Mouse (Mus musculus): ENCODE data around the gene Bcr. TPM values are rescaled to one million over a fixed set of nuclear protein-coding genes. Genes with fewer than 3 reads are reported as not detected.
"Not testable (repeated sequence)": the region's sequence is repeated elsewhere in the genome, so short reads cannot be mapped to it uniquely, and the experiment has no call there.

Bcr gene
- polyA plus RNA-seq, 1 experiment from 2014 or later = 7.3 TPM

DNA sequence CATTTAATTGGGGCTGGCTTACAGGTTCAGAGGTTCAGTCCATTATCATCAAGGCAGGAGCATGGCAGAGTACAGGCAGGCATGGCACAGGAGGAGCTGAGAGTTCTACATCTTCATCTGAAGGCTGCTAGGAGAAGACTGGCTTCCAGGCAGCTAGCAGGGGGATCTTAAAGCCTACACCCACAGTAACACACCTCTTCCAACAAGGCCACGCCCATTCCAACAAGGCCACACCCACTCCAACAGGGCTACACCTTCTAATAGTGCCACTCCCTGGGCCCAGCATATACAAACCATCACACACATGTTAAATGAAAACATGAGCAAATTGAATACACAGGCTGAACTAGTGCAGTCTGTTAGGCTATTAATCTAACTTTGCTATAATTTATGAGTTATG lies 18.3 kb upstream of the Bcr start:
- H3K4me3 ChIP-seq; H3K9me3 ChIP-seq; DNase-seq (ENCODE audit: extremely low spot score, low spot score); H3K27ac ChIP-seq; H3K27me3 ChIP-seq (ENCODE audit: poor library complexity, severe bottlenecking): not testable (repeated sequence)
- Histone ChIP-seq H3K36me3 (replicated peaks) (peaks cover 31% of the 10 kb centered on the region), H3K4me1 (peaks cover 19% of the 10 kb centered on the region)
- 4% methylated on average over 1 of the region's 1 CpGs for WGBS

DNA sequence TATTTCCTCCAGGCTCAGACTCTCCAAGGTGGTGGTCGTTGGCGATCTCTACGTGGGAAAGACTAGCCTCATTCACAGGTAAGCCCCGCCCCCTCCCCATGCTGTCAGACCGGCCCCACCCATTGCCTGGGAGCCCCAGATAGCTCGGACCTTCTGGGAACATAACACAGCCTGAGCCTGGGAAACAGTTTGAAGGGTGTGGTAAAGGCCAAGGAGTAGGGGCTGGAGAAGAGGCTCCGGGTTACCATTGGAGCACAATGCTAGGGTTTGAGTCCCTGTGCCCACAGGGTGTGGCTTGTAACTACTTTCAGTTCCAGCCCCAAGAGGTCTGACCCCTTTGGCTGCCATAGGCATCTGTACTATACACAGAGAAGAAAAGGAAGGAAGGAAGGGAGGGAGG lies 15.9 kb upstream of the Bcr start:
- Histone ChIP-seq H3K27ac (no peak overlapping the region), H3K4me1 (peaks cover 4% of the 10 kb centered on the region), H3K27me3 (ENCODE audit: poor library complexity, severe bottlenecking) (no peaks in the 10 kb centered on the region), H3K36me3 (replicated peaks) (peaks cover 47% of the 10 kb centered on the region), H3K9me3 (no peaks in the 10 kb centered on the region), H3K4me3 (no peak overlapping the region)
- 44% methylated on average over 7 of the region's 7 CpGs for WGBS
- DNase-seq (ENCODE audit: extremely low spot score, low spot score) = no peak

DNA sequence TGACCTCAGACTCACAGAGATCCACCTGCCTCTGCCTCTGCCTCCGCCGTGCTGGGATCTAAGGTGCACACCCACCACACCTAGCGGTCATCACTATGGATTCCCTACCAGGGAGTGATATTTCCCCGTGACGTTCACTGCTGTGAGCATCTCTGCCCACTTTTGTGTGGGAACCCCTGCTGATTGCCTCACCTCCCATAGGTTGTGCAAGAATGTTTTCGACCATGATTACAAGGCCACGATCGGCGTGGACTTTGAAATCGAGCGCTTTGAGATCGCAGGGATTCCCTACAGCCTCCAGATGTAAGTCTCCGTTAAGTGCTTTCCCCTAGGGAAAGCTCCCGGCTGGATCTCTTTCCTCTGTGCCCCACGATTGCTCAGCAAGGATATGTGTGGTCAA lies 14.6 kb upstream of the Bcr start:
- no peaks in the 10 kb centered on the region for H3K9me3 ChIP-seq
- no peak for DNase-seq (ENCODE audit: extremely low spot score, low spot score)
- no peak overlapping the region for H3K27ac ChIP-seq
- H3K36me3 ChIP-seq (replicated peaks) = peaks cover 47% of the 10 kb centered on the region
- 97% methylated on average over 15 of the region's 15 CpGs for WGBS
- no peaks in the 10 kb centered on the region for H3K27me3 ChIP-seq (ENCODE audit: poor library complexity, severe bottlenecking)
- H3K4me3 ChIP-seq = no peak overlapping the region
- H3K4me1 ChIP-seq = peaks cover 4% of the 10 kb centered on the region

DNA sequence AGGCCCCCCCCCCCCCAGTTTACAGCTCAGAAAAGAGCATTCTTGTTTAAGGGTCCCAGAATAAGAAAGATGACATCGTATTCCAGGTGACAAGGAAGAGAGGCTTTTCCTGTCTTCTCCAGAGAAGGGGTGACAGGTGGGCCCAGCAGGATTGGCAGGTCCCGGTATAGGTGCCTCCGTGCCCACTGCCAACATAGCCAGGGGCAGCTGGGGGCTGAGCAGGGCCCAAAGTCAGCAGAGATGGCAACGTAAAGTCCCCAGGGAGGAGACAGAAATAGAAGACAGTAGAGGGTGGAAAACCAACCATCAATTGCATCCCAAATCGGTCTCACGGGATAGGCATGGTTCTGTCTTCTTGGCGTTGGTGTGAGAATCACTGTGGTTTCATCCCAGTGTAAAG lies 11.7 kb upstream of the Bcr start:
- WGBS = 93% methylated on average over 7 of the region's 7 CpGs
- no peaks in the 10 kb centered on the region for H3K9me3 ChIP-seq
- no peaks in the 10 kb centered on the region for H3K27me3 ChIP-seq (ENCODE audit: poor library complexity, severe bottlenecking)
- no peak overlapping the region for H3K27ac ChIP-seq
- no peak for DNase-seq (ENCODE audit: extremely low spot score, low spot score)
- no peak overlapping the region for H3K4me3 ChIP-seq
- peaks cover 37% of the 10 kb centered on the region for H3K36me3 ChIP-seq (replicated peaks)
- H3K4me1 ChIP-seq = peaks cover 4% of the 10 kb centered on the region

DNA sequence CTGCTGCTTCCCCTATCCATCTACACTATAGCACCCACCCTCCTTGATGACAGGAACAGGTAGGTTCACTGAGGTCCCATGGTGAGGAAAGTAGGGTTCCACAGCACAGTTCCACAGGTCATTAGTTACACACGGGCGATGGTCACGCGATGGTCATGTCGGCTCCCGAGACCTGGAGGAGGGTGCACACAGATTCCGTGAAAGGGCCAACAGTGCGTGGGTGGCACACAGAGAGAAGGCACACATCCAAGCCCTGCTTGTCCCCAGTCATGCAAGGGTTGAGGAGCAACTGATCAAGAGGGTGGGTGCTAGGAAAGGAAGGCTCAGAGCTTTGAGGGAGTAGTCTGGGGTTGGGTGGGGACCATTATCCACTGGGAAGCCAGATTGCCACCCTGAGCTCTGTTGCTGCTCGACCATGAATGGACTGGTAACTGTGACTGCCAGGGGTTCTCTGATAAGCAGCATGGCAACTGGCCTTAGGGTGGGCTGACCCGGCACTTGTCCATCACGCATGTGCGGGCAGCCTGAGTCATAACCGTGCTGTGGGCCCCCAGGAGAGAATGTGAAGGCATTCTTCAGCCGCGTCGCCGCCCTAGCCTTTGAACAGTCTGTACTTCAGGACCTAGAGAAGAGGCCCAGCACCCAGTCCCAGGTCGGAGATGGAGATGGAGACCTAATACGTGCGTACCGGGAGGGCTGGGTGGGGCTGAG lies 8.9 kb upstream of the Bcr start:
- H3K9me3 ChIP-seq = no peaks in the 10 kb centered on the region
- DNase-seq (ENCODE audit: extremely low spot score, low spot score) = no peak
- H3K27me3 ChIP-seq (ENCODE audit: poor library complexity, severe bottlenecking) = no peaks in the 10 kb centered on the region
- 97% methylated on average over 21 of the region's 21 CpGs for WGBS
- H3K36me3 ChIP-seq (replicated peaks) = peaks cover 20% of the 10 kb centered on the region
- no peak overlapping the region for H3K27ac ChIP-seq
- no peak overlapping the region for H3K4me3 ChIP-seq
- peaks cover 9% of the 10 kb centered on the region for H3K4me1 ChIP-seq

DNA sequence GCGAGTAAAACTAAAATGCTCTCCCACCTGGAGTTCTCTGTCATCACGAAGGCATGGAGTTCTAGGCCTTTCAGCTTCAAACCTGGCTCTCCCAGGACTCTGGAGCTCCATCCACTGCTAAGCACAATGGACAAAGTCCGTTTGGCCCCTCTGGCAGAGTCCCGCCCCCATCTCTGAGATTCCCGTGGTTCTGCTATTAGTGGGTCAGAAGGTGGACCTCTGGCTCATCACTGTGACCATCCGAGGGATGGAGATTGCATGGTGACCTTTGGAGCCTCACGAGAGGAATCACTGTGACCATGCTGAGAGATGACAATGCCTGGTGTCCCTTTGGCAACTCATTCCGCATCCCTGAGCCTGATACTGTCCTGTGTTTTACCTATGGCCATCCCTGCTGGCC lies 7.5 kb upstream of the Bcr start:
- WGBS = 82% methylated on average over 8 of the region's 8 CpGs
- Histone ChIP-seq H3K4me1 (peaks cover 10% of the 10 kb centered on the region), H3K27ac (no peak overlapping the region), H3K27me3 (ENCODE audit: poor library complexity, severe bottlenecking) (no peaks in the 10 kb centered on the region), H3K36me3 (replicated peaks) (peaks cover 11% of the 10 kb centered on the region), H3K9me3 (no peaks in the 10 kb centered on the region), H3K4me3 (no peak overlapping the region)
- DNase-seq (ENCODE audit: extremely low spot score, low spot score) = no peak

DNA sequence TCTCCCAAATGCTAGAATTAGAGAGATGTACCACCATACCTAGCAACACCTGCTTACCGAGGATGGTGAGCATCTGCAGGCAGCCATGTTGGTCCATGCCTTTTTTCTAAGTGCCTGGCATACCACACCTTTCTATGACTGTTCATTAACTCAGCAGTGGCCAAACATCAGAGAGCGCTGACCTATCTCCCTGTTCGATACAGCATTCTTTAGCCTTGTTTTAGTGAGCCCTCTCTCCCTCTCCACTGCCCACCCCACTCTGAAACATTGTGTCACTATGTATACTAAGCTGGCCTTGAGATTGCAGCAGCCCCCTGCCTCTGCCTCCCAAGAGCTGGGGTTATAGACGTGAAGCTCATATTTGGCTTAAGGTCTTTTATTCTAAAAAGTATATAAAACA lies 6.7 kb upstream of the Bcr start:
- Histone ChIP-seq H3K9me3 (no peaks in the 10 kb centered on the region), H3K4me1 (peaks cover 18% of the 10 kb centered on the region), H3K36me3 (replicated peaks) (peaks cover 6% of the 10 kb centered on the region), H3K4me3 (no peak overlapping the region), H3K27ac (no peak overlapping the region), H3K27me3 (ENCODE audit: poor library complexity, severe bottlenecking) (no peaks in the 10 kb centered on the region)
- no peak for DNase-seq (ENCODE audit: extremely low spot score, low spot score)
- WGBS = 90% methylated on average over 4 of the region's 4 CpGs

DNA sequence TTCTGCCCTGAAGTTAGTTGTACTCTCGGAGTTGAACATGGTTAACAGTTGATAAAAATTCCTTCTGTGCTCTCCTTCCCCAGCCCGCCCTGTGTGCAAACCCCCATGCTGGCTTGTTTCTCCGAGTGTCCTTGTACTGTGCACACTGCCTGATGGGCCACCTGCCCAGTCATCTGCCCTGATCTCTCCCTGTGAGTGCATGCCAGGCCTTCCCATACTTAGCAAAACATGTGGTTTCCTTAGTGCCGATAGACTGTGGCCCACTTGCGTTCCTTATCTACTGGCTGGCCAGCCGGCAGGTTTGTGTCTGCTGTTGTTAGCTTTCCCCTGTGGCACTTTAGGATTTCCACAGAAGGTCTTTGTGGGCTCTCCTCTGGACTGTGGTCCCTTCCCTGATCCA lies 6.3 kb upstream of the Bcr start:
- no peak overlapping the region for H3K4me3 ChIP-seq
- H3K36me3 ChIP-seq (replicated peaks) = 0 out of 2 replicates have a peak, but pooled peaks cover 1% of the 10 kb centered on the region
- no peaks in the 10 kb centered on the region for H3K9me3 ChIP-seq
- no peaks in the 10 kb centered on the region for H3K27me3 ChIP-seq (ENCODE audit: poor library complexity, severe bottlenecking)
- H3K4me1 ChIP-seq = peaks cover 23% of the 10 kb centered on the region
- WGBS = 92% methylated on average over 6 of the region's 6 CpGs
- DNase-seq (ENCODE audit: extremely low spot score, low spot score) = no peak
- no peak overlapping the region for H3K27ac ChIP-seq

DNA sequence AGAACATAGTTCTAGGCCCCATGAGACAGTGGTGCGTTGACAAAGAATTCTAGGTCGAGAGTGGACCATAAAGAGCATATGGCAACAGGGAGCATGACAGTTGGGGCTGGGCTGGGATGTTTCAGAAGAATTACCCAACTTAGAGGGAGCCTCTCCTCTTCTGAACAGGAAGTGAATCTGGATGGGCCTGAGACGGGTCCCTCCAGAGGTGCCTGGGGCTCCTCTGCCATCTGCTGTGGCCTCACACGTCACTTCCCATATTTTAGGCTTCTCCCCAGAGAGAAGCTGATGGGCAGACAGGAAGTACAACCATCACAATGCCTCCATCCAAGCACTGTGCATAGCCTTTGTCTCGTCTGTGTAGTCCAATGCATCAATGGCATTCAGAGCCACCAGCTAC lies 4.7 kb upstream of the Bcr start:
- Histone ChIP-seq H3K4me1 (peaks cover 35% of the 10 kb centered on the region), H3K4me3 (no peak overlapping the region), H3K9me3 (no peaks in the 10 kb centered on the region), H3K27ac (no peak overlapping the region), H3K36me3 (replicated peaks) (no peaks in the 10 kb centered on the region), H3K27me3 (ENCODE audit: poor library complexity, severe bottlenecking) (no peaks in the 10 kb centered on the region)
- WGBS = 78% methylated on average over 5 of the region's 5 CpGs
- no peak for DNase-seq (ENCODE audit: extremely low spot score, low spot score)

DNA sequence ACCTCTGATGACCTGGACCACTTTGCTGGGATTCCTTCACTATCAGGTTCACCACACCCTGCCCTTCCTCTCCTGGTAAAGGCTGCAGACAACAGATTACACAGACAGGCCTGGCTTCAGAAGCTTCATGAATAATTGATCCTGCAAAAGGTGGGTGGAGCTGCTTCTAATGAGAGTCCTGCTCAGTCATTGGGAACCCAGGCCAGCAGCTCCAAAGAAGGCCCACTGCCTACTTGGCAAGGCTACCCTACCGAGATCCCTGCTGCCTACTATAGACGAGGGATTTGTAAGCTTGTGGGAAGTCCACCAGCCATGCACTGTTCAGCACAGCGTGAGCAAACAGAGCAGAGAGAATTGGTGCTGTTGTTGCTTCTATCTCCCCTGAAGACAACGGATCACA lies 4.1 kb upstream of the Bcr start:
- Histone ChIP-seq H3K27ac (no peak overlapping the region), H3K27me3 (ENCODE audit: poor library complexity, severe bottlenecking) (0 out of 2 replicates have a peak, but pooled peaks cover under 1% of the 10 kb centered on the region), H3K4me1 (peaks cover 41% of the 10 kb centered on the region), H3K4me3 (no peak overlapping the region), H3K9me3 (no peaks in the 10 kb centered on the region), H3K36me3 (replicated peaks) (no peaks in the 10 kb centered on the region)
- no peak for DNase-seq (ENCODE audit: extremely low spot score, low spot score)
- 7% methylated on average over 4 of the region's 4 CpGs for WGBS

DNA sequence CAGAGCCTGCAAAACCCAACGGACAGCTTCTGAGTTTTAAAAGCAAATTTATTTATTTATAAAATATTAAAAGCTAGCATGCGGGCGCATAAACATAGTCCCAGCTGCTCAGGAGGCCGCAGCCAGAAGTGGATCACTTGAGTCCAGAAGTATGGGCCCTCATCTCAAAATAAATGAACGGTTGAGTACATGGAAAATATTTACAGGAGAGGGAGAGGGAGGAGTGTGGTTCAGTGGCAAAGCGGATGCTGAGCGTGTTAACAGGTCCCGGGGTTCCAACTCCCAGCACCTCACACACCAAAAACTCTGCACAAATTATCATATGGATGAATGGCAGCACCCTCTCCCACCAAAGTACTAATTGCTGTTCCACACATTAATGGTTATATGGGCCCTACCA lies 2.1 kb upstream of the Bcr start:
- H3K4me1 ChIP-seq = peaks cover 62% of the 10 kb centered on the region
- WGBS = 87% methylated on average over 8 of the region's 8 CpGs

DNA sequence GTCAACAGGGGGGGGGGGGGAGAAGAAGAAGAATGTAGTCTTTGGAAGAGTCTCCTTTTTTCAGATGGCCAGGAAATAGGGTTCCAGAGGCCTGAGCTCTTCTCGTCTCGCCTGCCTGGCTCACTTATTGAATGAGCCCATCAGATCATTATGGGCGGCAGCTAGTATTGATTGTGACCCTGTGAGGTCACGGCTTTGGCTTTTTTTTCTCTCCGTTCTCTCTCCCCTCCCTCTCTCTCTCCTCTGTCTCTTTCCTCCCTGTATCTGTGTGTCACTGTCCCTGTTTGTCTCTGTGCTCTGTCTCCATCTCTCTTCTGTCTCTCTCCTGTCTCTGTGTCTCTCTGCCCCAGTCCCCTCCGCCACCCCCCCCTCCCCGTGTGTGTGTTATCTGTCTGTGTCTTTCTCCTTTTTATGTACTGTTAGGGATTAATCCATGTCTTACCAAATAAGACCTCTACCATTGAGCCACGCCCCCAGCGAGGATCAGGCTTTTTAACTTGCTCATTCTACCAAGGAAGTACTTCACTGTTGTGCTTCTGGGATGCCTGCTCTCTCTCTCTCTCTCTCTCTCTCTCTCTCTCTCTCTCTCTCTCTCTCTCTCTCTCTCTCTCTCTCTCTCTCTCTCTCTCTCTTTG lies 1.5 kb upstream of the Bcr start:
- H3K4me3 ChIP-seq = peak overlapping the region; percentile 88
- H3K36me3 ChIP-seq (replicated peaks) = peaks cover 4% of the 10 kb centered on the region; the same call in 1 of the 2 replicates
- 0 out of 2 replicates have a peak overlapping the region, but pooled peaks have one; percentile 25 for H3K27ac ChIP-seq
- no peaks in the 10 kb centered on the region for H3K9me3 ChIP-seq
- DNase-seq (ENCODE audit: extremely low spot score, low spot score) = no peak
- peaks cover 67% of the 10 kb centered on the region for H3K4me1 ChIP-seq
- WGBS = 19% methylated on average over 9 of the region's 9 CpGs
- peaks cover 19% of the 10 kb centered on the region for H3K27me3 ChIP-seq (ENCODE audit: poor library complexity, severe bottlenecking)

More for the DNA sequence above, 2.1 kb upstream of the Bcr start:
- H3K4me3 ChIP-seq = no peak overlapping the region
- no peak overlapping the region for H3K27ac ChIP-seq
- H3K27me3 ChIP-seq (ENCODE audit: poor library complexity, severe bottlenecking) = peaks cover 19% of the 10 kb centered on the region
- no peaks in the 10 kb centered on the region for H3K36me3 ChIP-seq (replicated peaks)
- DNase-seq (ENCODE audit: extremely low spot score, low spot score) = no peak
- no peaks in the 10 kb centered on the region for H3K9me3 ChIP-seq

DNA sequence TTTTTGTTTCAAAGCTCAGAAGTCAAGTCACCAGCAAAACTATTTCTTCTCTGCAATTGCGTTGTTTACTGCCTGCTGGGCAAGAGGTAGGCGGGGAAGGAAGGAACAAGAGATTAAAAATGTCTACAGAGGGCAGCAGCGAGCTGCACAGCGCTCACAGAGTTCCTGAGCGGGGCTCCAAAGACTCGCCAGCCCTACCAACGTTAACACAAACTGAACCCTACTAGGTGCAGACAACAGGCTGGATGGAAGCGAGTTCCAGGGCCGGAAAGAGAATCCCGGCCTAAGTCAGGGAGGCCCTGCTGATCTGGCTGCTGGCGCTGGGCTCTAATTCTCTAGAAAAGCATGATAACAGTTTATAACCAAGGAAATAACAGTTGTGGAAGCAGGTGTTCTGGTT lies 996 bp upstream of the Bcr start:
- Histone ChIP-seq H3K4me3 (peak overlapping the region; percentile 88), H3K4me1 (peaks cover 73% of the 10 kb centered on the region), H3K9me3 (no peaks in the 10 kb centered on the region), H3K36me3 (replicated peaks) (peaks cover 9% of the 10 kb centered on the region), H3K27ac (0 out of 2 replicates have a peak overlapping the region, but pooled peaks have one; percentile 25), H3K27me3 (ENCODE audit: poor library complexity, severe bottlenecking) (peaks cover 19% of the 10 kb centered on the region)
- DNase-seq (ENCODE audit: extremely low spot score, low spot score) = peak; percentile 60
- WGBS = under 1% methylated on average over 11 of the region's 11 CpGs
